Mouse (Mus musculus): ENCODE measurements around the gene Zwilch.

Gene Zwilch

GRCm38 (mm10) chr9:64114646-64115045 lies 58.3 kb downstream of the Zwilch start:
- Histone ChIP-seq H3K4me3 (replicated peaks; ENCODE audit: low read length) (no peak overlapping the region), H3K9me3 (ENCODE audit: low read length) (no peaks in the 10 kb centered on the region)
- TF ChIP-seq NANOG (IDR thresholded peaks at IDR 0.05; ENCODE audit: borderline replicate concordance, low read length) (no peak), CTCF (conservative IDR thresholded peaks at IDR 0.05; ENCODE audit: low read length) (no peak), POU5F1 (IDR thresholded peaks at IDR 0.05; ENCODE audit: borderline replicate concordance, low read length) (no peak)

GRCm38 (mm10) chr9:64110502-64110901 lies 62.4 kb downstream of the Zwilch start:
- Histone ChIP-seq H3K27me3 (ENCODE audit: insufficient read depth, low read length) (peaks cover 6% of the 10 kb centered on the region; the same call in 1 of the 2 replicates), H3K4me3 (replicated peaks; ENCODE audit: low read length) (no peak overlapping the region), H3K4me1 (replicated peaks; ENCODE audit: low read depth, low read length) (peaks cover 18% of the 10 kb centered on the region), H3K36me3 (ENCODE audit: insufficient read depth, low read length) (no peaks in the 10 kb centered on the region), H3K9me3 (ENCODE audit: low read length) (no peaks in the 10 kb centered on the region)
- TF ChIP-seq POU5F1 (IDR thresholded peaks at IDR 0.05; ENCODE audit: borderline replicate concordance, low read length) (no peak), CTCF (conservative IDR thresholded peaks at IDR 0.05; ENCODE audit: low read length) (no peak), NANOG (IDR thresholded peaks at IDR 0.05; ENCODE audit: borderline replicate concordance, low read length) (no peak)

More at GRCm38 (mm10) chr9:64114646-64115045, 58.3 kb downstream of the Zwilch start:
- H3K4me1 ChIP-seq (replicated peaks; ENCODE audit: low read depth, low read length) = peaks cover 16% of the 10 kb centered on the region
- H3K36me3 ChIP-seq (ENCODE audit: insufficient read depth, low read length) = no peaks in the 10 kb centered on the region
- peaks cover 12% of the 10 kb centered on the region; the same call in 1 of the 2 replicates for H3K27me3 ChIP-seq (ENCODE audit: insufficient read depth, low read length)

GRCm38 (mm10) chr9:64105301-64105700 lies 67.6 kb downstream of the Zwilch start:
- Histone ChIP-seq H3K27me3 (ENCODE audit: insufficient read depth, low read length) (peaks cover 7% of the 10 kb centered on the region; the same call in 1 of the 2 replicates), H3K4me1 (replicated peaks; ENCODE audit: low read depth, low read length) (peaks cover 18% of the 10 kb centered on the region), H3K36me3 (ENCODE audit: insufficient read depth, low read length) (no peaks in the 10 kb centered on the region), H3K4me3 (replicated peaks; ENCODE audit: low read length) (no peak overlapping the region), H3K9me3 (ENCODE audit: low read length) (no peaks in the 10 kb centered on the region)
- no peak for TF ChIP-seq POU5F1 (IDR thresholded peaks at IDR 0.05; ENCODE audit: borderline replicate concordance, low read length)
- TF ChIP-seq NANOG (IDR thresholded peaks at IDR 0.05; ENCODE audit: borderline replicate concordance, low read length) = no peak
- TF ChIP-seq CTCF (conservative IDR thresholded peaks at IDR 0.05; ENCODE audit: low read length) = no peak

- Histone ChIP-seq H3K4me3 (replicated peaks; ENCODE audit: low read length) (0 out of 2 replicates have a peak overlapping the region, but pooled peaks have one; percentile 39), H3K27me3 (ENCODE audit: insufficient read depth, low read length) (peaks cover 7% of the 10 kb centered on the region; the same call in 1 of the 2 replicates), H3K4me1 (replicated peaks; ENCODE audit: low read depth, low read length) (peaks cover 12% of the 10 kb centered on the region), H3K36me3 (ENCODE audit: insufficient read depth, low read length) (no peaks in the 10 kb centered on the region), H3K9me3 (ENCODE audit: low read length) (no peaks in the 10 kb centered on the region)
- TF ChIP-seq POU5F1 (IDR thresholded peaks at IDR 0.05; ENCODE audit: borderline replicate concordance, low read length) = no peak
- TF ChIP-seq NANOG (IDR thresholded peaks at IDR 0.05; ENCODE audit: borderline replicate concordance, low read length) = no peak
- TF ChIP-seq CTCF (conservative IDR thresholded peaks at IDR 0.05; ENCODE audit: low read length) = peak; percentile 91
Observed at GRCm38 (mm10) chr9:64100442-64100841, 72.5 kb downstream of the Zwilch start.

- Histone ChIP-seq H3K27me3 (ENCODE audit: insufficient read depth, low read length) (peaks cover 18% of the 10 kb centered on the region; the same call in 1 of the 2 replicates), H3K36me3 (ENCODE audit: insufficient read depth, low read length) (no peaks in the 10 kb centered on the region), H3K4me3 (replicated peaks; ENCODE audit: low read length) (no peak overlapping the region), H3K9me3 (ENCODE audit: low read length) (no peaks in the 10 kb centered on the region), H3K4me1 (replicated peaks; ENCODE audit: low read depth, low read length) (peaks cover 26% of the 10 kb centered on the region)
- TF ChIP-seq NANOG (IDR thresholded peaks at IDR 0.05; ENCODE audit: borderline replicate concordance, low read length) = no peak
- no peak for TF ChIP-seq POU5F1 (IDR thresholded peaks at IDR 0.05; ENCODE audit: borderline replicate concordance, low read length)
- no peak for TF ChIP-seq CTCF (conservative IDR thresholded peaks at IDR 0.05; ENCODE audit: low read length)
Observed at GRCm38 (mm10) chr9:64098282-64098681, 74.6 kb downstream of the Zwilch start.

- Histone ChIP-seq H3K4me3 (replicated peaks; ENCODE audit: low read length) (no peak overlapping the region), H3K4me1 (replicated peaks; ENCODE audit: low read depth, low read length) (peaks cover 22% of the 10 kb centered on the region), H3K9me3 (ENCODE audit: low read length) (no peaks in the 10 kb centered on the region), H3K27me3 (ENCODE audit: insufficient read depth, low read length) (peaks cover 14% of the 10 kb centered on the region; the same call in 1 of the 2 replicates), H3K36me3 (ENCODE audit: insufficient read depth, low read length) (no peaks in the 10 kb centered on the region)
- no peak for TF ChIP-seq POU5F1 (IDR thresholded peaks at IDR 0.05; ENCODE audit: borderline replicate concordance, low read length)
- no peak for TF ChIP-seq CTCF (conservative IDR thresholded peaks at IDR 0.05; ENCODE audit: low read length)
- no peak for TF ChIP-seq NANOG (IDR thresholded peaks at IDR 0.05; ENCODE audit: borderline replicate concordance, low read length)
Observed at GRCm38 (mm10) chr9:64094083-64094482, 78.8 kb downstream of the Zwilch start.

GRCm38 (mm10) chr9:64089004-64089403 lies 83.9 kb downstream of the Zwilch start:
- no peaks in the 10 kb centered on the region for H3K9me3 ChIP-seq (ENCODE audit: low read length)
- H3K36me3 ChIP-seq (ENCODE audit: insufficient read depth, low read length) = no peaks in the 10 kb centered on the region
- peaks cover 53% of the 10 kb centered on the region for H3K4me1 ChIP-seq (replicated peaks; ENCODE audit: low read depth, low read length)
- H3K4me3 ChIP-seq (replicated peaks; ENCODE audit: low read length) = peak overlapping the region; percentile 48
- H3K27me3 ChIP-seq (ENCODE audit: insufficient read depth, low read length) = peaks cover 23% of the 10 kb centered on the region
- no peak for TF ChIP-seq POU5F1 (IDR thresholded peaks at IDR 0.05; ENCODE audit: borderline replicate concordance, low read length)
- TF ChIP-seq NANOG (IDR thresholded peaks at IDR 0.05; ENCODE audit: borderline replicate concordance, low read length) = no peak
- no peak for TF ChIP-seq CTCF (conservative IDR thresholded peaks at IDR 0.05; ENCODE audit: low read length)

GRCm38 (mm10) chr9:64088346-64088745 lies 84.6 kb downstream of the Zwilch start:
- H3K4me1 ChIP-seq (replicated peaks; ENCODE audit: low read depth, low read length) = peaks cover 56% of the 10 kb centered on the region
- H3K4me3 ChIP-seq (replicated peaks; ENCODE audit: low read length) = 0 out of 2 replicates have a peak overlapping the region, but pooled peaks have one; percentile 13
- TF ChIP-seq NANOG (IDR thresholded peaks at IDR 0.05; ENCODE audit: borderline replicate concordance, low read length) = no peak
- TF ChIP-seq POU5F1 (IDR thresholded peaks at IDR 0.05; ENCODE audit: borderline replicate concordance, low read length) = no peak
- no peak for TF ChIP-seq CTCF (conservative IDR thresholded peaks at IDR 0.05; ENCODE audit: low read length)
- H3K27me3 ChIP-seq (ENCODE audit: insufficient read depth, low read length) = peaks cover 28% of the 10 kb centered on the region
- no peaks in the 10 kb centered on the region for H3K36me3 ChIP-seq (ENCODE audit: insufficient read depth, low read length)
- H3K9me3 ChIP-seq (ENCODE audit: low read length) = no peaks in the 10 kb centered on the region

All from E14TG2a.4 (cell line).